Mouse (Mus musculus): ENCODE data around the gene Cab39. TPM values are rescaled to one million over a fixed set of nuclear protein-coding genes. Genes with fewer than 3 reads are reported as not detected.

The Cab39 gene
- total RNA-seq, 2 experiments from 2014 or later: 120 to 158 TPM

DNA sequence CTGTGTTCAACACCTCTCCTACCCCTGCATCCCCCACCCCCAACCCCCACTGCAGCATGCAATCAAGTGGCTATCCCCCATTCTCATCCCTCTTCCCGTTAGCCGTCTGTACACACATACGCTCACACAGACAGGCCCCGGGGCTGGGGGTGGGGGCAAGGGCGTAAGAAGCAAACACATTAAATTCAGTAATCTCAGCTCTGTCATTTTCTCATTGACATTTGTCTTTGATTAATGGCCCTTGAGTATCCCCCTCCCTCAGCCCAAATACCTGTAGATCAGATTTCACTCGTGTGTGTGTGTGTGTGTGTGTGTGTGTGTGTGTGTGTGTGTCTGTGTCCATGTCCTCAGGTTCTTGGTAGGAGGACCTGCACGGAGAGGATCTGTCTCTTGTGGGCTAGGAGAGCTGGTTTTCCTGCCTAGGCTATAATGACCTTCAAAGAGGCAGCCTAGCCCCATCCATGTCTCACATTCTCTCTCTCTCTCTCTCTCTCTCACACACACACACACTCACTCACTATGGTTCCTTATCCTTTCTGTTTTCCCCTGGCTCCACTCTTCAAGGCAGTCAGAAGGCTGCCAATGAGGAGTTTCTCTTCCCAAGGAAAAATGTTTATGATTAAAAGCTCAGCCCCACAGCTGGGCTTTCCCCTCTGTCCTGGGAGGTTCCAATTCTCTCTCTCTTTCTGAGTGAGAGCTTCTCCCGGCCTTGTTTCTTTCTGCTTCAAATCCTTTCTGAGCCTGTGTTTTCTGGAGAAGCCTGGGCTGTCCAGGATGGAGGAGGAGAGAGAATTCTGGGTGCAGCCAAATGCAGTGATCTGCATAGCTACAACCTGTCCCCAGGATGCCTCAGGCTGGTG lies 104.9 kb downstream of the Cab39 start:
- no peak for DNase-seq (ENCODE audit: low spot score in 2 of 2)

- DNase-seq (ENCODE audit: low spot score in 2 of 2): no peak
Observed at GRCm38 (mm10) chr1:85898761-85899387, 105.6 kb downstream of the Cab39 start.

DNA sequence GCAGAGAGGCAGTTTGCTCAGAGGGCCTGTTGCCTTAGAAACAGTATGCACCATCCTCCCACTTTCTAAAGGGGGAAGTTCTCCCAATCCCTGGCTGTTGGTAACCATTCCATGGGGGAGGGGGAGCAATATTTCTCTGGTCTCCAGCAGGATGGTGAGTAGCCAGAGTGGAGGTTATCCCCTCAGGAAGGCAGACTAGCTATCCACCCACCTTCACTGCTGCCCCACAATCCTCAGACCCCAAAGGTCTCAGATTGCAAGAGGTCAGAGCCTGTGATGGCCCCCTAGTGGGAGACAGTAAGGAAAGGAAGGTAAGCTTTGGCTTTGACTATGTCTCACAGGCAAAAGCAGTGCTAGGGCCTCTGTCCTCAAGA lies 106.1 kb downstream of the Cab39 start:
- DNase-seq (ENCODE audit: low spot score in 2 of 2): no peak

- DNase-seq (ENCODE audit: low spot score in 2 of 2): no peak
Observed at GRCm38 (mm10) chr1:85900521-85901333, 107.5 kb downstream of the Cab39 start.

Small RNAs within 50 kb of the gene (microRNA-seq; reads per million reads assigned to microRNA genes)
- gene Gm25472: 0 reads per million in 2 experiments
- 0.22 to 0.39 reads per million in 2 experiments for gene Mir8096

Other genes with a start within 250 kb of the Cab39 start
- not detected for gene G530012D18Rik, start 217.8 kb upstream of the Cab39 start, total RNA-seq (2021)
- under 1 TPM; 0.41 to 0.89 TPM for gene Sp110, start 194.6 kb upstream of the Cab39 start, total RNA-seq (2021)
- gene Sp140, start 193.1 kb upstream of the Cab39 start, total RNA-seq (2021): 1 to 10 TPM; 1.2 to 1.6 TPM
- under 1 TPM; 0.42 to 0.50 TPM for gene Sp100, start 143.5 kb upstream of the Cab39 start, total RNA-seq (2021)
- gene A630001G21Rik, start 14.8 kb upstream of the Cab39 start, total RNA-seq (2021): under 1 TPM; 0.36 to 0.43 TPM
- gene Itm2c, start 100.8 kb downstream of the Cab39 start, total RNA-seq (2021): 100 to 1,000 TPM; 262 to 270 TPM
- 1 to 10 TPM; 4.6 to 4.9 TPM for gene 4933407L21Rik, start 135.0 kb downstream of the Cab39 start, total RNA-seq (2021)
- under 1 TPM; 0.09 to 0.16 TPM for gene Gpr55, start 167.6 kb downstream of the Cab39 start, total RNA-seq (2021)
- gene Spata3, start 223.4 kb downstream of the Cab39 start, total RNA-seq (2021): 1 to 10 TPM; 1.2 to 1.8 TPM